Mouse (Mus musculus) heart, postnatal 10 days (tissue): ENCODE results near the gene Tssc4. TPM values are rescaled to one million over a fixed set of nuclear protein-coding genes. Genes with fewer than 3 reads are reported as not detected.
A peak's percentile ranks its signal among the peaks of the same experiment; 100 is the strongest.

Experiments used
- DNase-seq, 2 experiments: peaks; one replicate each; pipeline ENCODE4 v3.0.0; 2021
- intact Hi-C: fragments of 180-260 bp; cut with DNase I; formaldehyde crosslinking; loops from one replicate; pipeline ENCODE4 v1.15.1; 2025
- total RNA-seq, 2 experiments: library from RNA; stranded (reverse); gene quantifications; 2 replicates each; pipeline ENCODE4 v1.2.3; 2021

Gene Tssc4
- total RNA-seq, 2 experiments from 2014 or later = 24.9 to 26.3 TPM

DNA sequence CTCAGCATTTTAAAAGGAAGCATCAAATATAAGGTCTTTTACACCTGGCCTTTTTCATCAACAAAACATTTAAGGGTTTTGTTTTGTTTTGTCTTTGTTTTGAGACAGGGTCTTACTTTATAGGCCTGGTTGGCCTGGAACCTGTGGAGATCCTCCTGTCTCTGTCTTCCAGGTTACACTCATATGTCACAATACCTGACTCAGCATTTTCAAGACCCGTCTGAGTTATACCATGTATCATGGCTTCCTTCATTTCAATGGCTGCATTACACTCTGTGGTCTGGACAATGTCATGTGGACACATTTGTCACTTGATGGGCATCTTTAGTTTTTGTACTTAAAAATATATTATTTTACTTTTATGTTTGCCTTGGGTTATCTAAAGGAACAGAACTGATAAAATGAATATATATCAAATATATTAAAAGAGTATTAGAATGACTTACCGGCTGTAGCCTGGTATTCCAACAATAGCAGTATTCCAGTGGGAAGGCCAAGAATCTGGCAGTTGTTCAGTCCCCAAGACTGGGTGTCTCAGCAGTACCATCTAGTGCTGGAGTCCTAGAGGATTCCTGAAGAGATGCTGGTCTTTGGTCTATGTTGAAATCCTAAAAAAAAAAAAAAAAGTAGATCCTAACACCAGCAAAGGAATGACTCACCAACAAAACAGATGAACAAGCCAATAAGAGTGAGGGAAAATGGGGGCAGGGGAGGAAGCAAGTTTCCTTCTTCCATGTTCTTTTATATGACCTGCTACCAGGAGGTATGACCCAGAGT lies 24.8 kb upstream of the Tssc4 start:
- DNase-seq = no peak
- intact Hi-C loops = no loop called here

GRCm38 (mm10) chr7:143044826-143045206 lies 24.2 kb upstream of the Tssc4 start:
- no peak for DNase-seq
- intact Hi-C loops = no loop called here

DNA sequence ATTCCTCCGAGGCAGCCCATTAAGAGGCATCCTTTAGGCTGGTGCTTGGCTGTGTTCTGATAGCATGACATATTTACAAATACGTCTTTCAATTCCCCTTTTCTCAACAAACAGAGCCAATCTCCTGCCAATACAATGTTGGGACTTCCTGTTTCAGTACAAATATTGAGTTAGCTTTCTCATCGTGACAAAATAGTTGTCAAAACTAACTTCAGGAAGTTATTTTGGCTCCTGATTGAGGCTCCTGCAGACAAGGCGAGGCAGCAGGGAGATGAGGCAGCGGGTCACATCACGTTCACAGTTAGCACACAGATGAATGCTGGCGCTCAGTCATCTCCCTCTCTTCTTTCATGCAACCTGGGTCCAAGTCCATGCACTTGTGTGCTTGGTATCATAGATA lies 22.7 kb upstream of the Tssc4 start:
- intact Hi-C loops = no loop called here
- DNase-seq = no peak

GRCm38 (mm10) chr7:143049331-143049730 lies 19.7 kb upstream of the Tssc4 start:
- intact Hi-C loops = no loop called here
- DNase-seq = no peak

- intact Hi-C loops = no loop called here
Observed at GRCm38 (mm10) chr7:143049841-143050816, 18.9 kb upstream of the Tssc4 start.

GRCm38 (mm10) chr7:143051316-143051715 lies 17.7 kb upstream of the Tssc4 start:
- intact Hi-C loops = no loop called here
- no peak for DNase-seq

More at GRCm38 (mm10) chr7:143049841-143050816, 18.9 kb upstream of the Tssc4 start:
- DNase-seq = peak; percentile 81 to 82

GRCm38 (mm10) chr7:143052626-143053007 lies 16.4 kb upstream of the Tssc4 start, which contains the start of gene Cd81:
Cd81 (plus strand) TSS chr7:143052739.
- intact Hi-C loops = loop anchor here (1.0 to 2.0 kb wide), 3 partner anchors 10 to 44 kb away; partner anchors contain the start of gene Tssc4
- peak; percentile 93 to 95 for DNase-seq

GRCm38 (mm10) chr7:143053008-143053899 lies 15.8 kb upstream of the Tssc4 start:
- intact Hi-C loops = loop anchor here (1.0 to 2.0 kb wide), 2 partner anchors 16 to 45 kb away; partner anchors contain the start of gene Tssc4
- DNase-seq = peak; percentile 85

- intact Hi-C loops = loop anchor here (1.0 to 2.0 kb wide), 2 partner anchors 15 to 46 kb away; partner anchors contain the start of gene Tssc4
- no peak for DNase-seq
Observed at GRCm38 (mm10) chr7:143053961-143054611, 15.0 kb upstream of the Tssc4 start.

DNA sequence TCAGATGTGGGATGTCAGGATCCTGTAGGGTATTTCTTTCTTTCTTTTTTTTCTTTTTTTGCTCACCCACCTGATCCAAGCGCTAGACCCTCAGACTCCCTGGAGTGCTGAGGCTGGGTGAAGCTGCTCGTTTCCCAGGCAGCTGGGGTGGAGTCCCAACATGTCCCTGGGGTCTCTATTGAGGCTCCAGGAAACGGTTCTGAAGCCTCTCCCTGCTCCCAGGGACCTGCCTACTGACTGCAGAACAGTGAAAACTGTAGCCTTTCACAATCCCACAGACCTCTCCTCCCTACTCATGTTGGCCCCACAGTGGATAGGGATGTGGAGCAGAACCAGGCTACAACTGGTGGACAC lies 14.5 kb upstream of the Tssc4 start:
- DNase-seq = no peak
- intact Hi-C loops = no loop called here

DNA sequence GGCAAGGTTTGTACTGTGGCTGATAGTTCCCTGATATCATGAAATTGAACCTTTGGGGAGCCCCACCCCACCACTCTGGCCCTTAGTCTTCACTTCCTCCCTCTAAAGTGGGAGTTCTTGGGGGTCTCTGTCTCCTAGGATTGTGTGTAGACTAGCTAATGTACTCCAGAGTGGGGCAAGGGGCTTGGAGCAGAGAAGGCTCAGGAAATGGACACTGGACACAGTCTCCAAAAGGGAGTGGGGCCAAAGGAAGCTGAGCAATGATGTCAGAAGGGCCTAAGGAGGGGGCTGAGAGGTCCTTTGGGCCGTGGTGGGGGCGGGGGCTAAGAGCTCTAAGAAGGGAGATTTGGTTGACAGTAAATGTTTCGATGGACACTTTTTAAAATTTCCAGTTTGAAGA lies 14.0 kb upstream of the Tssc4 start:
- DNase-seq = no peak
- intact Hi-C loops = no loop called here

- DNase-seq = no peak
- intact Hi-C loops = no loop called here
Observed at GRCm38 (mm10) chr7:143055499-143056186, 13.4 kb upstream of the Tssc4 start.

DNA sequence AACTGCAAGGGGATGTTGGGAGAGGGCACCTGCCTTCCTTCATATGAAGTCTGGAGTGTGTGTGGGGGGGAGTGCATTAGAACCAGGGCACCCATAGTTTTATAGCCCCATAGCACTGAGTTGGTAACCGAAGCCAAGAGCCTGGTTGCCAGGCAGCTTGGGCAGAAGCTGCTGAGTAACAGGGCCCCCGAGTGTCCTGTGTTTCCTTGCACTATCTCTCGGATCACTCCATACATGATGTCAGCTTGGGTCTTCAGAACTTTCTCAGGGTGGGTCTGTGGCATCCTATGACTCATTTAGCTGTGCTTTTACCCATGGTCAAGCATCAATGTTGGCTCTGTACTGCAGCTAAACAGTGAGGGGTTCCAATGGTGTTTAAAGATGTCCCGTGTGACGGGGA lies 12.0 kb upstream of the Tssc4 start:
- DNase-seq = no peak
- intact Hi-C loops = no loop called here

GRCm38 (mm10) chr7:143057667-143058220 lies 11.3 kb upstream of the Tssc4 start:
- peak; percentile 41 to 57 for DNase-seq
- intact Hi-C loops = no loop called here

DNA sequence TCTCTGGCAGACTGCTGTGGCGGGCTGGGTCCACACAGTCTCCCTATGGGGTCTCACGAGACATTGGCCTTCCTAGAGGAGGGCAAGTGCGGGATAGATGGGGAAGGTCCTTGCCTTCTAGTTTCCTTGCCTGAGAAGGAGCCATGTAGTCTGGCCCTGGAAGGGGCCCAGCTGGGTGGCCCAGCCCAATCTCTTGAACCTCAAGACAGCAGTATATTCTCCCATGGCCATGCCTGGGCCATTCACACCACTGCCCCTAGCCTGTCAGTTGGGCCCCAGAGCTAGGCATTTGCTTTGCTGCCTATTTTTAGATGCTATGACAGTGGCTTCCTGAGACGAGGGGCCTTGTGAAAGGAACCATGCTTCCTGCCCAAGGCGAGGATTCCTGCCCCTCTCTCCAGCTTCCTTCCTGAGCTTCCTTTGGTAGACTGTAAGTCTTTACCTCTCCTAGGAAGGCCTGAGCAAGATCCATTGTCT lies 10.8 kb upstream of the Tssc4 start:
- peak; percentile 64 to 73 for DNase-seq
- intact Hi-C loops = no loop called here

DNA sequence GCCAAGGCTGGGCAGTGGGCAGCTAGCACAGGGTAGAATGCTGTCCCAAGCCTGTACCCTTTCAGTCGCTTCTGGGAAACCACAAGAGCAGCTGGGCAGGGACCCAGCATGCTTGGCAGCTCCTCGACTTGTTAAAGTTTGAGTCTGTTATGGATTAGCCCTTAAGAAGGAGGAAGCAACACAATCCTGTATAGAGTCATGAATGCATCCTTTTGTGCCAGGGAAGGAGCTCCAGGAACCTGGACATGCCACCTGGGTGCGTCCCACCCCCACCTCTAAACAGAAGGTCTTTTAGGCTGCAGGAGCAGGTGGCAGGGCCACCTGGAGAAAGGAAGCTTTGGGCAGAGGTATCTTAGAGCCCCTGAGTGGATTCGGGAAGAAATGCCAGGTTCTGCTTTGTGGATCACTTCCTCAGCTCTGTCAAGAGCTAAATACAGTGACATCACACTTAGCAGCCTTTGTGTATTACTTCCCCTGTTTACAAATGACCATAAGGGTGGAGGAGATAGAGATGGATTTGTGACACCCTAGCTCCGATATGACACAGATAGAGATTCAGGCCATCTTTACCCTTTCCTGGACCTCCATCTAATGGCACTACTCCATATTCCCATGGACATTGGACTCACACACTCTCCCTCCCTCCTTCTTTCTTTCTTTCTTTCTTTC lies 9.7 kb upstream of the Tssc4 start:
- DNase-seq = peak; percentile 72 to 74
- intact Hi-C loops = no loop called here

GRCm38 (mm10) chr7:143062704-143063103 lies 6.3 kb upstream of the Tssc4 start:
- no peak for DNase-seq
- intact Hi-C loops = no loop called here

GRCm38 (mm10) chr7:143064226-143064625 lies 4.8 kb upstream of the Tssc4 start:
- no peak for DNase-seq
- intact Hi-C loops = no loop called here
